Mouse (Mus musculus): Measurements from ENCODE around the gene Sgta. TPM values are rescaled to one million over a fixed set of nuclear protein-coding genes. Genes with fewer than 3 reads are reported as not detected.

Sgta gene
- 105 TPM for polyA plus RNA-seq (2017; shearing (Covaris generic))

DNA sequence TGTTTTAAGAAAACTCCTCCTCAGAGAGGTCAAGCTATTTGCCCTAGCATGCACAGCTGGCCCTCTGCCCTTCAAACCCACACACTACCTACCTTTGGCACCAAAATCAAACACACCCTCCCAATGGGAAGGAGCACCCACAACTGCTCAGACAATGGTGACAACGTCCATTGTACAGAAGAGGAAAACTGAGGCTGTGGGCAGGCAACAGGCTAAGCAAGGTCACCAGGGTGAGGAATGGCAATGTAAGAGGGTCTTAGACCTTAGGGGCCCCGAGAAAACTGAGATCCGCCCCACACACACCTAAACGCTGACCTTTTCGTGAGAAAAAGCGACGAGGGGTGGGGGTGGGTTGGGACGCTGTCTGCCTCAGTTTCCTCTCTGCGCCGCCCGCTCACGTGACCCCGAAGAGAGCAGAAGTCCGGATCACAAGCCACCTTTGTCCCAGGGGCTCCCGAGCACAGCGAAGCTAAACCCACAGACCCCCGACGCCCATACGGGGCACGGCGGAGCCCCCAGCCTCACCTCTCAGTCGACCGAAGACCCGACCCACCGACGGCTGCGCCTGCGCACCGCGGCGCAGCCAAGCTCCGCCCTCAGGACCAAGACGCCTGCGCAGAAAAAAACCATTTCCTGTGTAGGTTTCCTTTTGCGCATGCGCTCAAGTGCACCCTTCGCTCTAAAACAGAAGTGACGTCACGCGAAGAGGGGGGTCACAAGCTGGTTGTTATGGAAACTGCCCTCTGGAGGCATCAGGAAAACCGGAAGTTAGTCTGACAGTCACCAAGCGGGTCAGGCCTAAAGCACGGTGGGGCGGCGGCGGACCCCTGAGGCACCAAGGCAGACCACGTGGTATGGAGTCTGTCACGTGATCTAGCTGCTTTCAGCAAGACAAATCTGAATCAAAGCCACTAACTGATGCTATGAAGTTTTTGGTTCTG lies at the start of gene Sgta:
Gene Sgta, minus strand, starts transcription at position 579 of the 941 bp plus-strand sequence.

DNA sequence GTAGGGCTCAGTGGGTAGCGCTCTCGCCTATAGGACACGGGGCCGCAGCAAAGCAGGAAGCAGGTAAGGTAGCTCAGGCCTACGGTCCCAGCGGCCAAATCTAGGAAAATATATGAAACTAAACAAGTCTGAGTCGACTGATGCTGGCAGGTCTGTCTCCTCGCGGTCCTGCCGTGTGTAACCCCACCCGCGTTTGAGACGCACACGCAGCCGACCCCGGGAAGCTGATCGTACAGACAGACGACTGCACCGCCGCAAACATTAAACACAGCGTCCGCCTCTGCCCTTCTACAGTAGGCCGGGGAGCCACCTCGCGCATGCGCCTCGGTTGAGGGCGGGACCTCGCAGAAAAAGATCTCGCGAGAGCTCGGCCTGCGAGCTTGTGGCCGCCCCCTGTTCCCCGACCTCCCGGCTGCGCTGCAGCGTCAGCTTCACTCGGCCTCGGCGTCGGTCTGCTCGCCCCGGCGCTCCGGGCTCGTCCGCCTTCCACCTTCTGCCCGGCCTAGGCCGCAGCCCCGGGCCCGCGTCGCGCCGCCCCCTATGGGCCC lies 45.7 kb upstream of the Sgta start, which contains the start of gene Map2k2:
Gene Map2k2, plus strand, starts transcription at position 351 of the 548 bp plus-strand sequence.

DNA sequence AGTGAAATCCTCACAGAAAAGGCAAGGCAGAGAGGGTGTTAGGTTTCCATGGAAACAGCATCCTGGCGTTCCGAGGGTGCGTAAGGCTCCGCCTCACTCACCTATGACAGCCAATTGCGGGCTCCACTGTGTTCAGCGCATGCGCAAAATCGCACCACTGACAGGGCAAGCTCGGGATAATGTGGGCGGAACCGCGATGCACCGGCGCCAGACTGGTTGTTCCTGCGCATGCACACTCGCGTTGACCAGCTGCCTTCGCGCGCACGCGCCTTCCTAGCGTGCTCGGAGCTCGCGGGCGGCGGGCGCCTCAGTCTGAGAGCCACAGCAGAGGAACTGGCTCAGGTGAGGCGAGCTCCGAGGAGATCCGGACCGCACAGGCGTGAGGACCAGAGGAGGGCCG lies 9.9 kb upstream of the Sgta start, which contains the start of gene Thop1:
Gene Thop1, plus strand, starts transcription at position 200 of the 400 bp plus-strand sequence.

DNA sequence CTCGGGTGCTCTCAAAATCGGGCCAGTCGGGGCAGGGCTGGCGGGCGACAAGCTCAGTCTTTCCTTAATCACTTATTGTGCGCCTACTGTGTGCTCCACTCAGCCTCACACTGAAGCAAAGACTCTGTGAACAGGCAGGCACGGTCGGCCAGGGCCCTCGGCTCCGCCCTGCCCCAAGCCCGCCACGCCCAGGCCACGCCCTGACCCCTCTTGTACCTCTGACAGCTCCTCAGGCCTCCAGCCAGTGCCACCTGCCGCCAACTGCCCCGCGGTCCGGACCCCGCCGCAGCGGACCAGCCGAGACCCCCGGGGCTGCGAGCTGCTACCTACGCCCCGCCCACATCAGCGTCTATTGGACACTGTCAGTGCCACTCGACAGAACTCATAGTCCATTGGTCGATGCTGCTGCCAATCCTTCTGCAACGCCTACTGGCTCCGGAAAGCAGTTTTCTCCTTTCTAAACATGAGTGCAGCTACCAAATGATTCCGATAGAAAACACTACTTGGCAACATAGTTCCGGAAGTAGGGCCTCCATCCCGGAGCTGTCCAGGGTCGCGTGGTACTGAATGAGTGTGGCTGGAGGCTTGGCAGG lies 22.9 kb downstream of the Sgta start, which contains the start of gene Slc39a3:
Gene Slc39a3, minus strand, starts transcription at position 439 of the 593 bp plus-strand sequence.

DNA sequence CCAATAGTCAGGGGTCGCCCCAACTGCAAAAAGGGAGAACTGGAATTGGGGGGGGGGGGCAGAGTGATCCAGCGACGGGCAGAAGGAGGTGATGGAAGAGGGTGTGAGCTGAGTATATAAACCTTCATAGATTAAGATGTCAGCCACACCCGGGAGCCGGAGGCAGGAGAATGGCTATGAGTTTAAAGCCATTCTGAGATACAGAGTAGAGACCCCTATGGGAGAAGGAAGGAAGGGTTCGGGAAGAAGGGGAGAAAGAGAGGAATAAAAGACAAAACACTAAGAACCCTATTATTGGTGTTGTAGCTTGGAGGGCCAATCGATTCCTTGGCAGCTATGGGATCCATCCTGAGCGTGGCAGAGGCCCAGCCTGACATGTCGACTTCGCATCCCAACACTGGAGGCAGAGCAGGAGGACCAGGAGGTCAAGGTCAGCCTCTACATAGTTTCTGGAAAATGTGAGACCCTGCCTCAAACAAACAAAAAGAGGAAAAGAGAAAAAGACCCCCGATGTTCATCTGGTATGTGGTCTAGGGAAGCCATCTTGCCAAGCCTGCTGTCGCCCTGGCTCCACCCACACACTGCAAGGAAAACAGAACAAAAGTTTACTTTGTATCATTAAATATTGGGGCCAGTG lies 34.2 kb downstream of the Sgta start, which contains the start of gene Diras1:
Gene Diras1, minus strand, starts transcription at position 24 of the 637 bp plus-strand sequence.

DNA sequence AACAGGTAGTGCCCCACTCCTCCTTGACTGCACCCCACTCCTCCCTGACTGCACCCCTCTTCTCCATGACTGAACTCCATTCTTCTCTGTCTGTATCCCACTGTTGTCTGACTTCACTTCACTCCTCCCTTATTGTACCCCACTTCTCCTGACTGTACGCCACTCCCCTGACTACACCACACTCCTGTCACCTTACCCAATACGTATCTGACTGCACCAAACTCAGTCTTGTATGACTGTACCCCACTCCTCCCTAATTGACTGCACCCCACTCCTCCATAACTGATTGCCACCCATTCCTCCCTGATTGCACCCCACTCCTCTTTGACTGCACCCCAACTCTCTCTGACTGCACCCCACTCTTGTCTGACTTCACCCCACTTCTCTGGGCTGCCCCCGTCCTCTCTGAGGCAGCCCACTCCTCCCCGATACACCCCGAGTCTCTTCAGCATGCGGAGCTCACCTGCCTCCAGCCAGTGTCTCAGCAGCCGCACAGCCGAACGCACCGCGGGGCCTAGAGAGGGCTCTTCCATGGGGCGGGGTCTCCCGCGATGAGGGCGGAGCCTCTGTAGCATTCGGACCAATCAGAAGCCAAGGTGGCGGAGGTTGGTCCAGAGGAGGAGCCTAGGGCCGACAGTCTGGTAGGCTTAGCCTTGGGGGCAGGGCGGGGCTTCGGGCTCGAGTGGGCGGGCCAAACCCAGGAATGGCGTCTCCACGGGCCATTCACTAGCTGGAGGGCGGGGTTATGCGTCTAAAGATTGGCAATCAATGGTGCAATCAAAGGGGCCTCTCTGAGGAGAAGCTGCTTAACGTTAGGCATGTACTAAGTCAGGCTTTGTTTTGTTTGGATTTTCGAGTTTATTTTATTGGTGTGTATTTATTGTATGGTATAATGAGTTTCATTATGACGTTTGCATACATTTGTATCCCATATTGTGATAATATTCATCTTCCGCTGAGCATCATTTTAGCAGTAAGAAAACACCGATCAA lies 45.3 kb downstream of the Sgta start, which contains the start of gene Gng7:
Gene Gng7, minus strand, starts transcription at position 553 of the 992 bp plus-strand sequence.

Other genes starting within 250 kb of the Sgta start
- not detected for gene Jsrp1, start 246.7 kb downstream of the Sgta start, polyA plus RNA-seq (2017; shearing (Covaris generic))
- 1,936 TPM for gene Oaz1, start 233.5 kb downstream of the Sgta start, polyA plus RNA-seq (2017; shearing (Covaris generic))
- gene Lingo3, start 216.1 kb downstream of the Sgta start, polyA plus RNA-seq (2017; shearing (Covaris generic)) = not detected
- gene Lsm7, start 205.0 kb downstream of the Sgta start, polyA plus RNA-seq (2017; shearing (Covaris generic)) = 181 TPM
- 28.4 TPM for gene Sppl2b, start 204.9 kb downstream of the Sgta start, polyA plus RNA-seq (2017; shearing (Covaris generic))
- gene Tmprss9, start 188.3 kb downstream of the Sgta start, polyA plus RNA-seq (2017; shearing (Covaris generic)) = 0.08 TPM
- 222 TPM for gene Timm13, start 159.2 kb downstream of the Sgta start, polyA plus RNA-seq (2017; shearing (Covaris generic))
- 18.1 TPM for gene Lmnb2, start 141.9 kb downstream of the Sgta start, polyA plus RNA-seq (2017; shearing (Covaris generic))
- gene Gadd45b, start 130.1 kb downstream of the Sgta start, polyA plus RNA-seq (2017; shearing (Covaris generic)) = 47.2 TPM
- 0.23 TPM for gene Gng7, start 45.2 kb downstream of the Sgta start, polyA plus RNA-seq (2017; shearing (Covaris generic))
- gene Diras1, start 34.5 kb downstream of the Sgta start, polyA plus RNA-seq (2017; shearing (Covaris generic)) = 0.13 TPM
- 22.2 TPM for gene Slc39a3, start 22.8 kb downstream of the Sgta start, polyA plus RNA-seq (2017; shearing (Covaris generic))
- gene Thop1, start 9.9 kb upstream of the Sgta start, polyA plus RNA-seq (2017; shearing (Covaris generic)) = 10.9 TPM
- gene Creb3l3, start 38.7 kb upstream of the Sgta start, polyA plus RNA-seq (2017; shearing (Covaris generic)) = 0.28 TPM
- gene Map2k2, start 45.7 kb upstream of the Sgta start, polyA plus RNA-seq (2017; shearing (Covaris generic)) = 177 TPM
- gene Zbtb7a, start 75.0 kb upstream of the Sgta start, polyA plus RNA-seq (2017; shearing (Covaris generic)) = 79.4 TPM
- 57.9 TPM for gene Pias4, start 107.7 kb upstream of the Sgta start, polyA plus RNA-seq (2017; shearing (Covaris generic))
- 670 TPM for gene Eef2, start 116.5 kb upstream of the Sgta start, polyA plus RNA-seq (2017; shearing (Covaris generic))
- gene Dapk3, start 122.8 kb upstream of the Sgta start, polyA plus RNA-seq (2017; shearing (Covaris generic)) = 96.8 TPM
- gene 4930442H23Rik, start 123.7 kb upstream of the Sgta start, polyA plus RNA-seq (2017; shearing (Covaris generic)) = not detected
- gene Nmrk2, start 141.9 kb upstream of the Sgta start, polyA plus RNA-seq (2017; shearing (Covaris generic)) = 0.28 TPM
- 3.4 TPM for gene Atcay, start 170.7 kb upstream of the Sgta start, polyA plus RNA-seq (2017; shearing (Covaris generic))
- gene Zfr2, start 173.0 kb upstream of the Sgta start, polyA plus RNA-seq (2017; shearing (Covaris generic)) = 5.4 TPM
- 88.9 TPM for gene Matk, start 192.8 kb upstream of the Sgta start, polyA plus RNA-seq (2017; shearing (Covaris generic))
- 106 TPM for gene Mrpl54, start 206.8 kb upstream of the Sgta start, polyA plus RNA-seq (2017; shearing (Covaris generic))
- gene Apba3, start 206.8 kb upstream of the Sgta start, polyA plus RNA-seq (2017; shearing (Covaris generic)) = 46.1 TPM
- 17.2 TPM for gene Tjp3, start 231.4 kb upstream of the Sgta start, polyA plus RNA-seq (2017; shearing (Covaris generic))
- 104 TPM for gene Pip5k1c, start 232.8 kb upstream of the Sgta start, polyA plus RNA-seq (2017; shearing (Covaris generic))

Data from CD4-positive, CD25-positive, alpha-beta regulatory T cell (primary cell).